Mouse (Mus musculus): ENCODE results near the gene Olfr1049.
"Not testable (repeated sequence)": the region's sequence is repeated elsewhere in the genome, so short reads cannot be mapped to it uniquely, and the experiment has no call there.

DNA sequence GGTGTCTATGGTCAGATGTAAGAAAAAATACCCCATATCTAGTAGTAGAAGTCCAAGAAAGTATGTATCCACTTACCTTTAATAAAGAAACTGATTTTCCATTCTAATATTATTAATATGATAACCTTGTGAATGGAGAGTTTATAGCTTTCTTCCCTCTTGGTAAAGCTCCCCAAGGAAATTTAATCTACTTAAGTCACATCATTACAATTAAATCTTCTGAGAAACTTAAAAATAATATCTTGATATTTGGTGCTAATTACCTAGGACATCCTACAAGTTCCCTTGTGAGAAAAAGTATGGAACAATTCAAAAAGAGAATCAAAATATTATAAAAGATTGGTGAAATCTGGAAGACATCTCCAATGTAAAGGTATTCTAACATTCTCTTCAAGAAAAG is at the start of gene Olfr1049:
- not testable (repeated sequence) for TF ChIP-seq CTCF (IDR thresholded peaks at IDR 0.05; ENCODE audit: low read depth); EP300 (optimal IDR thresholded peaks at IDR 0.05)

Measured in stomach, postnatal 0 days (tissue).